19 mouse cellular contexts compared by ENCODE assay signal in the genomic region with DNA sequence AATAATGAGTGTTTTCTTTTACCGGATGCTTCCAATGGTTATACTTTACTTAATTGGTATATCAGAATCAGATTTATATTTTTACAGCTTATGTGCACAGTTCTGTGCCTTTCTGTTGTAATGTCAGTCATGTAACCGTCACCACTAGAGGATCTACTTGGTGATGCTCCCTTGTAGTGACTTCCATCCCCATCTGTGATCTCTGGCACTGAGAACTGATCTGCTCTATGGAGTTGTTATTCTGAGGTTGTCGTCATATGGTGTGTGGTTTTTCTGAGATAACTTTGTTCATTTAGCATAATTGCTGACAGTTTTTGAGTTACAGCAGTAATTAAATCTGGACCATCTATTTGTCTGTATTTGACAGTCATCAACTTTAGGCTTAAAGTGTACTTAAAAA. TPM values are rescaled to one million over a fixed set of nuclear protein-coding genes. Genes with fewer than 3 reads are reported as not detected.
DNase-seq lines count a peak whose midpoint lies in the region.
"Had no signal": no experiment of that assay in that cellular context is flagged by ENCODE, and none has a peak within 500 bp of the region (broad histone marks: within the 10 kb centered on the region; RNA-seq: fewer than 3 reads in every experiment).

No protein-coding gene starts in this region.

- DNase-seq in cerebellum, adult 9-10 months: peak; percentile 51
- no peak for DNase-seq in cerebellum, adult 8-10 months
- DNase-seq in layer of hippocampus, adult 11-12 months (ENCODE audit: low spot score): peak; percentile 34
- no peak for DNase-seq in layer of hippocampus, postnatal 10 days (ENCODE audit: low spot score in 2 of 2)
- DNase-seq in layer of hippocampus, adult 8-10 months (ENCODE audit: low spot score in 2 of 2): peak; percentile 22 to 50
- no peak for DNase-seq in right cerebral cortex, postnatal 14 days
- DNase-seq in thymus, postnatal 4 days: no peak
- DNase-seq: adrenal gland, adult 8-10 months; cerebellum, adult 9-11 months; embryo, embryonic 11 days; gastrocnemius, postnatal 14 days; heart, postnatal 14 days; kidney, adult 11 months; kidney, postnatal 25 days; left cerebral cortex, postnatal 4 days; liver, embryonic 13.5 days; lung, adult 18-20 months; lung, postnatal 4 days; thymus, postnatal 14 days had no signal

RNA-seq across cellular contexts. Expression of gene Herc2, which starts 5.3 kb away (rescaled TPM):
- 100 to 1,000 TPM; 130 to 142 TPM for total RNA-seq in layer of hippocampus, postnatal 10 days (2021)
- total RNA-seq in layer of hippocampus, adult 8-10 months (2022): 100 to 1,000 TPM; 121 to 145 (median 135) TPM

RNA-seq across cellular contexts. Expression of gene Nipa1, which starts 35.6 kb away (rescaled TPM):
- total RNA-seq in layer of hippocampus, postnatal 10 days (2021): 10 to 100 TPM; 70.0 to 75.4 TPM
- 10 to 100 TPM; 56.1 to 63.1 (median 61.7) TPM for total RNA-seq in layer of hippocampus, adult 8-10 months (2022)

Comparison
In these comparisons a context has a peak if more than half of its experiments do, and no peak if none do; other contexts are left out.
1. DNase-seq: peak in cerebellum, adult 9-10 months (single experiment), layer of hippocampus, adult 11-12 months (single experiment) and layer of hippocampus, adult 8-10 months (2 of 2); none in cerebellum, adult 8-10 months (single experiment), layer of hippocampus, postnatal 10 days (0 of 2), right cerebral cortex, postnatal 14 days (single experiment) and thymus, postnatal 4 days (single experiment).